Mouse (Mus musculus): ENCODE data around the gene Syt2.

GRCm38 (mm10) chr1:134763776-134764438, 117.4 kb downstream of the Syt2 start:
- TF ChIP-seq GATA1 (IDR thresholded peaks at IDR 0.05; ENCODE audit: low read length) = no peak
- no peak for TF ChIP-seq TAL1 (IDR thresholded peaks at IDR 0.05; ENCODE audit: low read length)

All from erythroblast, embryonic 14.5 days (primary cell).